In the genomic region with DNA sequence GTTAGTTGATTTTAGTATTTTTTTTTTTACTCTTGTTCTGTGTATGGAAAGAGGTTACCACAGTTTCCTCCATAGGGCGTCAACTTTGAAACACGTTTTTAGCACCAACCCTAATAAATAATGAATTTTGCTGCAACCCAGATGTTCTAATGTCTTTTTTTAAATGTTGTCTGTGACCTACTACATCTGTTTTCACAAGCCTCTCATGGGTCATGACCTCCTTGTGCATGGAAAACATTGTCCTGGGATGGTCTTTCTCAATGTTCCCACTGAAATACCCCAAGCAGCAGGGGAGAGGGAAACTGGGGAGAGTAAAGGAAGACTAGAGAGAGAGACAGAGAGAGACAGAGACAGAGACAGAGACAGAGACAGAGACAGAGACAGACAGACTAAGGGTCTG, we compare ENCODE assay signal across 12 mouse cellular contexts.
"Had no signal": no experiment of that assay in that cellular context is flagged by ENCODE, and none has a peak within 500 bp of the region (broad histone marks: within the 10 kb centered on the region; RNA-seq: fewer than 3 reads in every experiment).

No protein-coding gene starts in this region.

- H3K27ac ChIP-seq: limb, embryonic 13.5 days; liver, embryonic 14.5 days; midbrain, embryonic 13.5 days; stomach, postnatal 0 days had no signal

- H3K4me3 ChIP-seq: limb, embryonic 13.5 days; midbrain, embryonic 13.5 days had no signal

- DNase-seq: kidney, adult 9 months; kidney, postnatal 10 days; layer of hippocampus, adult 9-11 months; layer of hippocampus, postnatal 36 days; lung, adult 2 months; lung, postnatal 14 days; right cerebral cortex, postnatal 25 days; thymus, postnatal 14 days had no signal

- H3K27me3 ChIP-seq: limb, embryonic 13.5 days; midbrain, embryonic 13.5 days had no signal

- H3K36me3 ChIP-seq: limb, embryonic 13.5 days; midbrain, embryonic 13.5 days had no signal
